Mouse (Mus musculus): ENCODE results near the gene Olfr1162. TPM values are rescaled to one million over a fixed set of nuclear protein-coding genes. Genes with fewer than 3 reads are reported as not detected.
"Not testable (repeated sequence)": the region's sequence is repeated elsewhere in the genome, so short reads cannot be mapped to it uniquely, and the experiment has no call there.

The Olfr1162 gene
- total RNA-seq (2014; rRNA removed) (not detected in 2 replicates), polyA plus RNA-seq (2015; fragmentation: Nextera tagmentation; extraction: Ambion mirVana) (not detected in 2 replicates)

GRCm38 (mm10) chr2:88051029-88051428 lies at the start of gene Olfr1162:
Gene Olfr1162, minus strand, starts transcription at chr2:88051129.
- Histone ChIP-seq H3K27ac (no peak within 1 kb of the TSS), H3K9ac (replicated peaks; ENCODE audit: low read length) (no peak within 1 kb of the TSS), H3K9me3 (ENCODE audit: low read length) (no peaks in the 10 kb centered on the region), H3K4me2 (ENCODE audit: low read depth, low read length) (no peak within 1 kb of the TSS), H3K4me1 (ENCODE audit: insufficient read depth, low read length) (no peaks in the 10 kb centered on the region), H3K4me3 (ENCODE audit: low read length) (no peak within 1 kb of the TSS), H3K36me3 (ENCODE audit: insufficient read depth, low read length) (no peaks in the 10 kb centered on the region), H3K27me3 (ENCODE audit: insufficient read depth, low read length) (no peaks in the 10 kb centered on the region)
- 85% methylated on average over 1 of the region's 1 CpGs for WGBS
- DNase-seq (ENCODE audit: low spot score), result no peak
- no peak for TF ChIP-seq CTCF (IDR thresholded peaks at IDR 0.05; ENCODE audit: low read depth)
- ATAC-seq, result no peak

GRCm38 (mm10) chr2:88093866-88094265 lies 42.9 kb upstream of the Olfr1162 start, which contains the start of gene Olfr1164:
Gene Olfr1164, minus strand, starts transcription at chr2:88093966.
- TF ChIP-seq CTCF (IDR thresholded peaks at IDR 0.05; ENCODE audit: low read depth), result no peak
- Histone ChIP-seq H3K27ac (no peak within 1 kb of the TSS), H3K27me3 (ENCODE audit: insufficient read depth, low read length) (no peaks in the 10 kb centered on the region), H3K4me3 (ENCODE audit: low read length) (no peak within 1 kb of the TSS), H3K4me2 (ENCODE audit: low read depth, low read length) (no peak within 1 kb of the TSS), H3K4me1 (ENCODE audit: insufficient read depth, low read length) (no peaks in the 10 kb centered on the region), H3K9me3 (ENCODE audit: low read length) (no peaks in the 10 kb centered on the region), H3K36me3 (ENCODE audit: insufficient read depth, low read length) (no peaks in the 10 kb centered on the region), H3K9ac (replicated peaks; ENCODE audit: low read length) (no peak within 1 kb of the TSS)
- ATAC-seq, result no peak
- WGBS, result 82% methylated on average over 4 of the region's 4 CpGs
- no peak for DNase-seq (ENCODE audit: low spot score)

- TF ChIP-seq CTCF (IDR thresholded peaks at IDR 0.05; ENCODE audit: low read depth), result no peak
- no peak for ATAC-seq
- H3K9ac ChIP-seq (replicated peaks; ENCODE audit: low read length), result no peak within 1 kb of the TSS
Observed at GRCm38 (mm10) chr2:88071730-88072129, 20.8 kb upstream of the Olfr1162 start, which contains the start of gene Olfr1163. Gene Olfr1163, minus strand, starts transcription at chr2:88071830.

DNA sequence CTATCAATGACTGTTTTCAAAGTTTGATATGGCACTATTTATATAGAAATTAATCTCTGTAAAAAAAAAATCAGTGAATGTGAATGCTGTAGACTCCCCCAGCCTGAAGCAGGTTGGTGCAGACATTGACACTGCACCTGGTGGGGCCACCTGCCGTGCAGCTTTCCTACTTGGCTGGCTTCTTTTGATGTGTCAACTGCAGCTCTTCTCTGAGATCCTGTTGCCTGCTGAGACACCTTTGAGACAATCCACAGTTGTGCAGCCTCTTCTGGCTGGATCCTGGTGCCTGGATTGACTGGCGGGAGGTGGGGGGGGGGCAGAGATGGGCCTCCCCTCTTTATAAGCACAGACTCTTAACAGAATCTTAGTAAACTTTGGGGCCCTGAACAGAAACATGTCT lies 12.7 kb upstream of the Olfr1162 start:
- H3K27ac ChIP-seq, result no peak overlapping the region
- WGBS, result 87% methylated on average over 2 of the region's 2 CpGs

More at GRCm38 (mm10) chr2:88071730-88072129, 20.8 kb upstream of the Olfr1162 start, which contains the start of gene Olfr1163:
- H3K36me3 ChIP-seq (ENCODE audit: insufficient read depth, low read length), result no peaks in the 10 kb centered on the region
- no peaks in the 10 kb centered on the region for H3K4me1 ChIP-seq (ENCODE audit: insufficient read depth, low read length)
- no peak within 1 kb of the TSS for H3K4me3 ChIP-seq (ENCODE audit: low read length)
- H3K27me3 ChIP-seq (ENCODE audit: insufficient read depth, low read length), result no peaks in the 10 kb centered on the region
- no peak for DNase-seq (ENCODE audit: low spot score)
- no peak within 1 kb of the TSS for H3K27ac ChIP-seq
- H3K9me3 ChIP-seq (ENCODE audit: low read length), result no peaks in the 10 kb centered on the region
- no peak within 1 kb of the TSS for H3K4me2 ChIP-seq (ENCODE audit: low read depth, low read length)

GRCm38 (mm10) chr2:88037599-88037998 lies 13.3 kb downstream of the Olfr1162 start, which contains the start of gene Olfr73:
Gene Olfr73, minus strand, starts transcription at chr2:88037699.
- Histone ChIP-seq H3K9ac (replicated peaks; ENCODE audit: low read length) (no peak within 1 kb of the TSS), H3K4me1 (ENCODE audit: insufficient read depth, low read length) (no peaks in the 10 kb centered on the region), H3K36me3 (ENCODE audit: insufficient read depth, low read length) (no peaks in the 10 kb centered on the region), H3K9me3 (ENCODE audit: low read length) (no peaks in the 10 kb centered on the region), H3K4me2 (ENCODE audit: low read depth, low read length) (no peak within 1 kb of the TSS), H3K4me3 (ENCODE audit: low read length) (no peak within 1 kb of the TSS), H3K27me3 (ENCODE audit: insufficient read depth, low read length) (no peaks in the 10 kb centered on the region), H3K27ac (no peak within 1 kb of the TSS)
- TF ChIP-seq CTCF (IDR thresholded peaks at IDR 0.05; ENCODE audit: low read depth), result no peak
- ATAC-seq, result no peak
- no peak for DNase-seq (ENCODE audit: low spot score)

More for the DNA sequence above, 12.7 kb upstream of the Olfr1162 start:
- no peak for TF ChIP-seq CTCF (IDR thresholded peaks at IDR 0.05; ENCODE audit: low read depth)
- no peak for DNase-seq (ENCODE audit: low spot score)
- no peak for ATAC-seq
- no peak overlapping the region for H3K9ac ChIP-seq (replicated peaks; ENCODE audit: low read length)
- H3K4me3 ChIP-seq (ENCODE audit: low read length), result no peak overlapping the region
- H3K27me3 ChIP-seq (ENCODE audit: insufficient read depth, low read length), result no peaks in the 10 kb centered on the region
- no peak overlapping the region for H3K4me2 ChIP-seq (ENCODE audit: low read depth, low read length)
- H3K36me3 ChIP-seq (ENCODE audit: insufficient read depth, low read length), result no peaks in the 10 kb centered on the region
- H3K9me3 ChIP-seq (ENCODE audit: low read length), result 0 out of 2 replicates have a peak, but pooled peaks cover 2% of the 10 kb centered on the region
- H3K4me1 ChIP-seq (ENCODE audit: insufficient read depth, low read length), result no peaks in the 10 kb centered on the region

DNA sequence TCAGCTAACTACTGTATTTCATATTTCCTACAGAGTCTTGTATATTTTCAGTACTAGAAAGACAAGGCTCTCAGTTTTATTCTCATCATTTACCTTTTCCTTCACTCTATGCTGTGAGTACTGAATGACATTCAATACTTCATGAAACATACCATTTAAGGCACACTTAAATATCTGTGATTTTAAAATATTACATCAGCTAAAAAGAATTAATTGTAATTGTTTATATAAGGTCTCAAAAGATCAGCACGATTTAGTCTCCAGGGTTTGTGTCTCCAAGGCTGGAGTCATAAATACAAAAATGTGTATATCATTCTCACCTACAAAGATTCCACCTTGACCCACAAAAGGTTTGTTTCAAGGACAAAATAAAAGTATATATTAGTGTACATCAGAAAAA lies 28.5 kb downstream of the Olfr1162 start, which contains the start of gene Olfr1161:
Gene Olfr1161, plus strand, starts transcription at position 301 of the 400 bp plus-strand sequence.
- WGBS, result 84% methylated on average over 1 of the region's 1 CpGs
- not testable (repeated sequence) for H3K36me3 ChIP-seq (ENCODE audit: insufficient read depth, low read length); H3K4me1 ChIP-seq (ENCODE audit: insufficient read depth, low read length); H3K4me3 ChIP-seq (ENCODE audit: low read length); H3K27me3 ChIP-seq (ENCODE audit: insufficient read depth, low read length); H3K27ac ChIP-seq; H3K4me2 ChIP-seq (ENCODE audit: low read depth, low read length); H3K9me3 ChIP-seq (ENCODE audit: low read length); DNase-seq (ENCODE audit: low spot score); ATAC-seq; H3K9ac ChIP-seq (replicated peaks; ENCODE audit: low read length)

DNA sequence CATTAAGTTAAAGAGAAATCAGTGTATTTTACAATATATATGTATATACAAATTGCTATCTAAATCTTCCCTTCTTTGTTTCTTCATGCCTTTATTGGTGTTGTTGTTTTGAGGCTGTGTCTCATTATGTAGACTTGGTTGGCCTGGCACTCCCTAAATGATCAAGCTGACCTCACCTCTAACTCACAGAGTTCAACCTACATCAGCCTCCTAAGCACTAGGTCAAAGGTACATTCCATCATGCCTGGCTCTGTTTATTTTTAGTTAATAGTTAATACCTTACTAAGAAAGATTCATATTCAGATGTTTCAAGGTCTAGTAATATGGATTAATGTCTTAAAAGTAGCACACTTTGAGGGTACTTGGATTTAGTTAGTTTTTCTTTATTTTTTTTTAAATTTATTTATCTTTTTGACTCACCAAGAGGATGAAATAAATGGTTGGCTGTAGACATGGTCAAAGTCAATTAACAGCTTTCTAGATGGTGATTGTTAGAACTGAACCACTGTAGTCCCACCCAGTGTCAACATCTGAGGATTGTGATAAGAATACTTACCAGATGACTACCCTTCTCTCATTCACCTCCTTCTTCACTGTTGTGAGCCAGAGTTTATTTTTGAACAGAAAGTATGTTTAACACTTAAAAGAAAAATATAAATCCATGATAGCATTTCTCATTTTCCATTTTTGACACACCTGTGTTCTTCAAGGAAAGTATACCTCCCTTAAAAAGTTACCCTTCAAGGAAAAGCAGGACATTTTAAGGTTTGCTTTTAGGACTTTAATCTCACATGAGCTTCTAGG lies 43.2 kb downstream of the Olfr1162 start, which contains the start of gene Olfr1160:
Gene Olfr1160, minus strand, starts transcription at position 754 of the 804 bp plus-strand sequence.
- H3K27ac ChIP-seq, result no peak within 1 kb of the TSS
- no peak within 1 kb of the TSS for H3K9ac ChIP-seq (replicated peaks; ENCODE audit: low read length)
- no peak within 1 kb of the TSS for H3K4me2 ChIP-seq (ENCODE audit: low read depth, low read length)
- H3K4me1 ChIP-seq (ENCODE audit: insufficient read depth, low read length), result no peaks in the 10 kb centered on the region
- TF ChIP-seq CTCF (IDR thresholded peaks at IDR 0.05; ENCODE audit: low read depth), result no peak
- no peak for ATAC-seq
- no peaks in the 10 kb centered on the region for H3K36me3 ChIP-seq (ENCODE audit: insufficient read depth, low read length)
- DNase-seq (ENCODE audit: low spot score), result no peak
- H3K4me3 ChIP-seq (ENCODE audit: low read length), result no peak within 1 kb of the TSS
- H3K9me3 ChIP-seq (ENCODE audit: low read length), result no peaks in the 10 kb centered on the region
- H3K27me3 ChIP-seq (ENCODE audit: insufficient read depth, low read length), result no peaks in the 10 kb centered on the region

Other genes with a start within 250 kb of the Olfr1162 start
- not detected in 2 replicates for gene Olfr1145, start 241.3 kb downstream of the Olfr1162 start, total RNA-seq (2014; rRNA removed)
- gene Olfr1145, start 241.3 kb downstream of the Olfr1162 start, polyA plus RNA-seq (2015; fragmentation: Nextera tagmentation; extraction: Ambion mirVana), result not detected in 2 replicates
- gene Olfr1148, start 220.6 kb downstream of the Olfr1162 start, total RNA-seq (2014; rRNA removed), result not detected in 2 replicates
- gene Olfr1148, start 220.6 kb downstream of the Olfr1162 start, polyA plus RNA-seq (2015; fragmentation: Nextera tagmentation; extraction: Ambion mirVana), result not detected in 2 replicates
- not detected in 2 replicates for gene Olfr1150-ps1, start 207.1 kb downstream of the Olfr1162 start, total RNA-seq (2014; rRNA removed)
- gene Olfr1150-ps1, start 207.1 kb downstream of the Olfr1162 start, polyA plus RNA-seq (2015; fragmentation: Nextera tagmentation; extraction: Ambion mirVana), result not detected in 2 replicates
- not detected in 2 replicates for gene Olfr1151, start 195.3 kb downstream of the Olfr1162 start, total RNA-seq (2014; rRNA removed)
- not detected in 2 replicates for gene Olfr1151, start 195.3 kb downstream of the Olfr1162 start, polyA plus RNA-seq (2015; fragmentation: Nextera tagmentation; extraction: Ambion mirVana)
- gene Olfr1152, start 184.6 kb downstream of the Olfr1162 start, total RNA-seq (2014; rRNA removed), result not detected in 2 replicates
- not detected in 2 replicates for gene Olfr1152, start 184.6 kb downstream of the Olfr1162 start, polyA plus RNA-seq (2015; fragmentation: Nextera tagmentation; extraction: Ambion mirVana)
- not detected in 2 replicates for gene Olfr1153, start 156.2 kb downstream of the Olfr1162 start, total RNA-seq (2014; rRNA removed)
- not detected in 2 replicates for gene Olfr1153, start 156.2 kb downstream of the Olfr1162 start, polyA plus RNA-seq (2015; fragmentation: Nextera tagmentation; extraction: Ambion mirVana)
- gene Olfr1154, start 146.0 kb downstream of the Olfr1162 start, total RNA-seq (2014; rRNA removed), result not detected in 2 replicates
- gene Olfr1154, start 146.0 kb downstream of the Olfr1162 start, polyA plus RNA-seq (2015; fragmentation: Nextera tagmentation; extraction: Ambion mirVana), result not detected in 2 replicates
- not detected in 2 replicates for gene Olfr1155, start 106.0 kb downstream of the Olfr1162 start, total RNA-seq (2014; rRNA removed)
- gene Olfr1155, start 106.0 kb downstream of the Olfr1162 start, polyA plus RNA-seq (2015; fragmentation: Nextera tagmentation; extraction: Ambion mirVana), result not detected in 2 replicates
- gene Olfr1156, start 98.0 kb downstream of the Olfr1162 start, total RNA-seq (2014; rRNA removed), result not detected in 2 replicates
- gene Olfr1156, start 98.0 kb downstream of the Olfr1162 start, polyA plus RNA-seq (2015; fragmentation: Nextera tagmentation; extraction: Ambion mirVana), result not detected in 2 replicates
- not detected in 2 replicates for gene Olfr1157, start 82.8 kb downstream of the Olfr1162 start, total RNA-seq (2014; rRNA removed)
- gene Olfr1157, start 82.8 kb downstream of the Olfr1162 start, polyA plus RNA-seq (2015; fragmentation: Nextera tagmentation; extraction: Ambion mirVana), result not detected in 2 replicates
- gene Olfr74, start 76.5 kb downstream of the Olfr1162 start, total RNA-seq (2014; rRNA removed), result not detected in 2 replicates
- gene Olfr74, start 76.5 kb downstream of the Olfr1162 start, polyA plus RNA-seq (2015; fragmentation: Nextera tagmentation; extraction: Ambion mirVana), result not detected in 2 replicates
- gene Olfr1158, start 61.0 kb downstream of the Olfr1162 start, total RNA-seq (2014; rRNA removed), result not detected in 2 replicates
- not detected in 2 replicates for gene Olfr1158, start 61.0 kb downstream of the Olfr1162 start, polyA plus RNA-seq (2015; fragmentation: Nextera tagmentation; extraction: Ambion mirVana)
- gene Olfr1160, start 42.9 kb downstream of the Olfr1162 start, total RNA-seq (2014; rRNA removed), result not detected in 2 replicates
- not detected in 2 replicates for gene Olfr1160, start 42.9 kb downstream of the Olfr1162 start, polyA plus RNA-seq (2015; fragmentation: Nextera tagmentation; extraction: Ambion mirVana)
- not detected in 2 replicates for gene Olfr1161, start 28.4 kb downstream of the Olfr1162 start, total RNA-seq (2014; rRNA removed)
- gene Olfr1161, start 28.4 kb downstream of the Olfr1162 start, polyA plus RNA-seq (2015; fragmentation: Nextera tagmentation; extraction: Ambion mirVana), result not detected in 2 replicates
- gene Olfr73, start 13.4 kb downstream of the Olfr1162 start, total RNA-seq (2014; rRNA removed), result not detected in 2 replicates
- gene Olfr73, start 13.4 kb downstream of the Olfr1162 start, polyA plus RNA-seq (2015; fragmentation: Nextera tagmentation; extraction: Ambion mirVana), result not detected in 2 replicates
- gene Olfr1163, start 20.7 kb upstream of the Olfr1162 start, total RNA-seq (2014; rRNA removed), result not detected in 2 replicates
- not detected in 2 replicates for gene Olfr1163, start 20.7 kb upstream of the Olfr1162 start, polyA plus RNA-seq (2015; fragmentation: Nextera tagmentation; extraction: Ambion mirVana)
- gene Olfr1164, start 42.8 kb upstream of the Olfr1162 start, total RNA-seq (2014; rRNA removed), result not detected in 2 replicates
- not detected in 2 replicates for gene Olfr1164, start 42.8 kb upstream of the Olfr1162 start, polyA plus RNA-seq (2015; fragmentation: Nextera tagmentation; extraction: Ambion mirVana)
- gene Olfr1166, start 77.1 kb upstream of the Olfr1162 start, total RNA-seq (2014; rRNA removed), result not detected in 2 replicates
- gene Olfr1166, start 77.1 kb upstream of the Olfr1162 start, polyA plus RNA-seq (2015; fragmentation: Nextera tagmentation; extraction: Ambion mirVana), result not detected in 2 replicates
- gene Olfr1167, start 104.1 kb upstream of the Olfr1162 start, total RNA-seq (2014; rRNA removed), result not detected in 2 replicates
- gene Olfr1167, start 104.1 kb upstream of the Olfr1162 start, polyA plus RNA-seq (2015; fragmentation: Nextera tagmentation; extraction: Ambion mirVana), result not detected in 2 replicates
- gene Olfr1168, start 130.8 kb upstream of the Olfr1162 start, total RNA-seq (2014; rRNA removed), result not detected in 2 replicates
- gene Olfr1168, start 130.8 kb upstream of the Olfr1162 start, polyA plus RNA-seq (2015; fragmentation: Nextera tagmentation; extraction: Ambion mirVana), result not detected in 2 replicates
- not detected in 2 replicates for gene Olfr1170, start 177.2 kb upstream of the Olfr1162 start, total RNA-seq (2014; rRNA removed)
- gene Olfr1170, start 177.2 kb upstream of the Olfr1162 start, polyA plus RNA-seq (2015; fragmentation: Nextera tagmentation; extraction: Ambion mirVana), result not detected in 2 replicates
- gene Olfr1173, start 228.7 kb upstream of the Olfr1162 start, total RNA-seq (2014; rRNA removed), result not detected in 2 replicates
- not detected in 2 replicates for gene Olfr1173, start 228.7 kb upstream of the Olfr1162 start, polyA plus RNA-seq (2015; fragmentation: Nextera tagmentation; extraction: Ambion mirVana)

Data from hindbrain, postnatal 0 days (tissue).